Mouse (Mus musculus) activated CD4-positive, CD25-positive, alpha-beta regulatory T cell, adult 4 months (primary cell): ENCODE data around the gene Inpp4a. TPM values are rescaled to one million over a fixed set of nuclear protein-coding genes. Genes with fewer than 3 reads are reported as not detected.

Experiments
- ATAC-seq: one replicate; pipeline ENCODE4 v1.8.0; 2017
- polyA plus RNA-seq, 2 experiments: library from polyadenylated mRNA; unstranded; fragments of 100-300 nt; shearing (Covaris generic); gene quantifications; one replicate each; pipeline ENCODE4 v1.2.1; 2017

The Inpp4a gene
- polyA plus RNA-seq = 10 to 100 TPM; 58.0 to 60.7 TPM

GRCm38 (mm10) chr1:37299540-37300491, at the start of gene Inpp4a:
TSS of gene Inpp4a (plus strand) at chr1:37299865.
- peak; percentile 89 for ATAC-seq

DNA sequence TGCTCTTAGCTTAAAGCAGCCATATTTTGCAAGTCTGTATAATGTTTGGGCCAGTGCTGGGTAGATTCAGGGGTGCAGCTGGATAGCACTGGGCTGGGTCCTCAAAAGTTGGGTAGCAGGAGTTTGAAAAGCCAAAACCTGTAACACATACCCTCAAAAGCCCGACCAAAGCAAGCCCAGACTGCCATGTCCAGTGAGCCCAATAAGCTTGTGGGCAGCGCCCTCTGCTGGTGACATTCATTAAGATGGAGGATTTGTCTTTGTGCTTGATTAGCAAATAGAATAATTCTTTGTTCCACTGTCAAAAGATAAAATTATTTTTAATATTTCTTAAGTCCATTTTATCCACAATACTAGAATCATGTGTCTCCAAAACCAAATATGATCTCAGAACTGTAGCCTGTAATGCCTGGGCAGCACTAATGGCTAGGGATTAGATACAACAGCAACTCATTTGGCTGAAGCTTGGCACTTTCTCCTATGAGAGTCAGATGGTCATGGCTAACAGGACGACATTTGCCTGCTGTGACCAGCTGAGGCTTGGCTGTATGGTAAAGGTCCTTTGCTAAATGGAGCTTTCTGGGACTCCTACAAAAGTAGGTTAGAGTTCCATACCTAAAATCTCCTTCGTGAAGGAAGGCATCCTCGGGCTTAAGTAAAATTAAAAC, 48.9 kb upstream of the Inpp4a start:
- no peak for ATAC-seq

DNA sequence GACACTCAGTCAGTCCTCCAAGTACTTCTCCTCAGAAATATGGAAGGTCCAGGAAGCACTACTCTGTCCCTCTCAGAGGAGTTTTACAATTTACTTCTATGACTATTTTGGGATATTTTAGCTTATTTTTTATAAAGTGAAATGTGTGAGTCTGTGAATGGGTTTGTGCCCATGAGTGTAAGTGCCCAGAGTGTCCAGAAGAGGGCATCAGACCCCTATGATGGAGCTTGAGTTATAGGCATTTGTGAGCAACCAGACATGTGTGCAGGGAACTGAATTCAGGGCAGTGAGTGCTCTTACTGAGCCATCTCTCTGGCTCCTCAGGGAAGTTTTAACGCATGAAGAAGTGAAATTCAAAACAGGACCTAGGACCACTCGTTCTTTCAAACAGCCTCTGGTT, 41.2 kb upstream of the Inpp4a start:
- ATAC-seq = no peak

DNA sequence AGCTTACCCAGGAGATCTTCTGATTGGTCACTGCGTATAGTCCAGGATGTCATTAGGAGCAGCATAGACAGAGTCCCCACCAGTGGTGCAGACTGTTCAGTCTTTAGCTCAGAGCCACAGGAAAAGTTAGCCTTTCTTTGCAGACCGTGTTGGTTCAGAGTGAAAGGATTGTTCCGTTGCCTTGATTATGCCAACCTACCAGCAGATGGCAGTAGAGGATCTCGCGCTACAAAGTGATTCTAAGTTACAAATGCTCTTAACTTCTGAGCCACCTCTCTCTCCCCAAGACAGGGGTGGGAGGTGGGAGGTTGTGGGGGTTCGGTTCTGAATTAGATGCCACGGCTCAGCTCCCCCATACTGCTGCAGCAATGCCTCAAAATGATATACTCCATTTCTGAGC, 27.2 kb upstream of the Inpp4a start:
- peak; percentile 68 for ATAC-seq

- no peak for ATAC-seq
Observed at GRCm38 (mm10) chr1:37286556-37286955, 13.1 kb upstream of the Inpp4a start.

GRCm38 (mm10) chr1:37287748-37288147, 11.9 kb upstream of the Inpp4a start:
- no peak for ATAC-seq

- no peak for ATAC-seq
Observed at GRCm38 (mm10) chr1:37288181-37288935, 11.3 kb upstream of the Inpp4a start.

GRCm38 (mm10) chr1:37288941-37289340, 10.7 kb upstream of the Inpp4a start:
- no peak for ATAC-seq

GRCm38 (mm10) chr1:37296414-37296813, 3.3 kb upstream of the Inpp4a start:
- ATAC-seq = no peak

DNA sequence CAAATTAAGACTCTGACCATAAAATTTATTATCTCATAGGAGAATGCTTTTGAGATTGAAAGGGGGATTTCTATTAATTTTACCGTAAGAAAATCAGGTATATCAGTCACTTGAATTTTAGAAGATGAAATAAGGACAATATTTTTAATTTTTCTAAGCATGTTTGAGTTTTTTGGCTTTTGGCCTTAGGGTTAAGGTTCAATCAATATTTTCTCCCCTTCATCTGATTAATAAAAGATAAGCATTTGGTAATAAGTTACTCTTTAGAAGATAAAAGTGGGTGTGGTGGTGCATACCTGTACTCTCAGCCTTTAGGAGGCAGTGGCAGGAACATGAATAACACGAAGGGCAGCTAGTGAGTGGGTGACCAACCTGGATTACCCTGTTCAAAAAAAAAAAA, 761 bp upstream of the Inpp4a start:
- ATAC-seq = no peak

GRCm38 (mm10) chr1:37300650-37301049, 985 bp downstream of the Inpp4a start:
- peak; percentile 20 for ATAC-seq

GRCm38 (mm10) chr1:37302801-37303200, 3.1 kb downstream of the Inpp4a start:
- ATAC-seq = peak; percentile 11

DNA sequence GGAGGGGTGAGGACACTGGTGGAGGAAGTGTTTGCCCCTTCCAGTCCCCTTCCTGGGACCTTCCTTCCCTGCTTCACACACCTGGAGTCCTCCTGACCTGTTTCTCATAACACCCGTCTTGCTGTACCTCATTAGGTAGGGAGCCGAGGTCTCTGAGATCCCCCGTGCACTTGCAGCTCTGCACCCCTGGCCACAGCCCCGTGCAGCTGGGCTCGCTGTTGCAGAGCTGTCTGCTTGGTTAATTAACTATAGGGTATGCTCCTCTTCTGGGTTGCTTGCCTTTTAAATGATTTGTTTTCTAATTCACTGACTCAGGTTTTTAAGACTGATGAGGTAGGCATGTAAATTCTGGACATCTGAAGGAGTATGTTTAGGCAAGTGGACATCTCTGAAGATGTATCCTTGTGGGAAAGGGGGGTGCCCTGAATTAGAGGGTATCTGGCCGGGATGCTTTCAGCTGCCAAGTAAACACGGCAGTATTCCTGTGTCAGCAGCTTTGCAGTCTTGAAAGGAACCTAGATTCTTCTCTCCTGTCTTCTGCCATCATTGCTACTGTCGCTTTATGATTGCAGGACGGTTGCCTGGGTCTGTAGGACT, 6.1 kb downstream of the Inpp4a start:
- no peak for ATAC-seq

GRCm38 (mm10) chr1:37307586-37307985, 7.9 kb downstream of the Inpp4a start:
- no peak for ATAC-seq

GRCm38 (mm10) chr1:37308021-37308742, 8.5 kb downstream of the Inpp4a start:
- ATAC-seq = peak; percentile 58

GRCm38 (mm10) chr1:37308743-37309100, 9.1 kb downstream of the Inpp4a start:
- ATAC-seq = no peak

DNA sequence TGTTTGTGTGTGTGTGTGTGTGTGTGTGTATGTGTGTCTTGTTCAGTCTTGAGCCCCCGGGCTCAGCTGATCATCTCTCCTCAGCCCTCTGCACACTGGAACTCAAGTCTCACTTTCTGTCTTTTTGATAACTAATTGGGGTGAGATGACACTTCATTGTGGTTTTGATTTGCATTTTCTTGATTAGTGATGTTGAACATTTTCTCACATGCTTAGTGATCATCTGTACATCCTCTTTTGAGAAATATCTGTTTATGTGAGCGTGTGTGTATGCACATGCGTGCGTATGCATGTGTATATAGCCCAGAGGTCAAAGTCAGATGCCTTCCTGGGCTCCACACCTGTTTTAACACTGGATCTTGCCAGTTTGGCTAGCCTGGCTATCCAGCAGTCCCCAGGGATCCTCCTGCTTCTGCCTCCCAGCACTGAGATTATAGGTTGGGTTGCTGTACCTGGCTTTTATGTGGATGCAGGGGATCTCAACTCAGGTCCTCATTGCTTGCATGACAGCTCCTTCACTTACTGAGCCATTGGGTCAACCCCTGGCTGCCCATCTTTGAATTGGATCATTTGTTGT, 10.4 kb downstream of the Inpp4a start:
- peak; percentile 45 for ATAC-seq

DNA sequence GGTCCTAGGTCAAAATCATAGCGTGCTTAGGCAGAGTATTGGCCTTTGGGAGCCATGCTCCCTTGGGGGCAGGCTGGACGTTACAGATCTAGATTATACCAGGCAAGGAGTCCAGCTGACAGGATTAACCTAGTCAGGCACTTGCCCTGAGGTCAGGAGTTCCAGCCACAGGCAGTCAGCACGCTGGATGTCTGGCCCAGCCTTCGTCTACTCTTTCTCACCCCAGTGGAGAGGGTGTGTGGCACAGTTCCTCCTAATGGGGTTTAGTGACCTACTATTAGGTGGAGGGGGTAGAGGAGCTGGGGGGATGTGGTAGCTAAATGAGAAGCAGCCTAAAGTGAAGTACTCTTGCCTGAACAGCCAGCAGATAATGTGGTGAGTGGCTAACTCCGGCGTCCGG, 14.7 kb downstream of the Inpp4a start:
- no peak for ATAC-seq

DNA sequence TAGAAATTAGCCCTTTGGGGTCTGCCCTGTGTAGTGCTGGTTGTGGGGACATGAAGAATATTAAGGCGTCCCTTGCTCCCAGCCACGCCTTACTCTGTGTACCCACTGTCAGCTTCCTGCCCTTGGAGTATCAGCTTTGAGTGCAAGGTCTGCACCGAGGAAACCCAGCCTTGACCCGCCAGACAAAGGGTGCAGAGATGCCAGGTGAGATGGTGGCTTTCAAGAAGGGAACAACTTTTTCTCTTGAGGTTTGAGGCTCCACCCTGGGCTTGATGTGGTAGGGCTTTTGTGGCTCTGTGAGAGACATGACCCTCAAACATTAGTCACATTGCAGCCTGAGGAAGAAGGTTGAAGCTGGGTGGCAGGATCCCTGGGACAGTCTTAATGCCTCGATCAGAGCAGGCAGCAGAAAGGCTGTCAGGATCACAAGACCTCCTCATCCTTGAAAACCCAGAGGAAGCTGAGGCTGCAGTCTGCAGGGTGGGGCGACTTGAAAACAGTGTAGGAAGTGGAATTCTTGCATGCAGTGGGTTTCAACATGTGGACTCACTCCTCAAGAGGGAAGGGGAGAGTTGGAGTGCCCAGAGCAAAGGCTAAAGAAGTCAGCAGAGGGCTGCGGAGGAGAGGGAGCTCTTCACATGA, 18.1 kb downstream of the Inpp4a start:
- peak; percentile 78 for ATAC-seq

- no peak for ATAC-seq
Observed at GRCm38 (mm10) chr1:37318558-37318957, 18.9 kb downstream of the Inpp4a start.

DNA sequence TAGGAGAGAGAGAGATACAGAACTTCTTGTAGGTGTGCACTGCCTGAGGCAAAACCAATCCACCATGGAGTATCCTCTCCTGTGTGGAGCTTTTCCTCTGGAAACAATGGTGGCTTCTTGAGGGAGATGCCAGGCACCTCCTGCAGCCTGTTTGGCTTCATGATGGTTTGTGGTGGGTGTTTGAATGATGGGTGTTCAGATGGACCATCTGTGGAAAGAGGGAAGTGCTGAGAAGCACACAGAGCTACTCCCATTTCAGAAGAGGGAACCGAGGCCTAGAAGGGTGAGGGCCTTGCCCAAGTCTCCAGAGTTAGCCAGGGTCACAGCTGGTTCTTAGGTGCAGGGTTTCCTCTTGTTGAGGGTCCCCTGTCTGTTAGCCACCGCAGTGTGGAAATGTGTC, 23.0 kb downstream of the Inpp4a start:
- no peak for ATAC-seq
